Mouse (Mus musculus): ENCODE data around the gene Ankrd11.
"Not testable (repeated sequence)": the region's sequence is repeated elsewhere in the genome, so short reads cannot be mapped to it uniquely, and the experiment has no call there.

The Ankrd11 gene

DNA sequence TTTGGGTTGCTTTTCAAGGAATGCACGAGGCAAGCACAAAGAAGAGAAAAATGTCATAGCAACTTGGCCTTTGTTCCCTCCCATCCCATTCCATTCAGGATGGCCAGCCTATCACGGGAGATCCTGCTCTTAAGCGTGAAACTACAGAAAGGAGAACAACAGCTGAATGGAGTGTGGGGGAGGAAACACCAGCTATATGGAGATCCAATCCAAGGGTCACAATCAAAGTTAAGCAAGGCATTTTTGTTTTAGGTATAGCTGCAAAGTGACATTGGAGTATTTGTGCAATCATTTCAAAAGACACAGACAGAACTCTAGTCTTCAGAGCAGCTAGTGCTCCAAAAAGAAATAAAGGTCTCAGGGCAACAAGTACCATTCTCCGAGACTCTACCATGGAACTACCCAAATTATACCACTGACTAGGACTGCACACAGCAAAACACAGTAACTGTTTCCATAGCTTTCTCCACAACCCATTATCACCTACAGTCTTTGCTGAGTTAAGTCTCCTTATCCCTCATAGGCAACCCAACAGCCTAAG is 1.9 kb downstream of the Ankrd11 start:
- no peak for DNase-seq (ENCODE audit: low spot score in 2 of 2)

DNA sequence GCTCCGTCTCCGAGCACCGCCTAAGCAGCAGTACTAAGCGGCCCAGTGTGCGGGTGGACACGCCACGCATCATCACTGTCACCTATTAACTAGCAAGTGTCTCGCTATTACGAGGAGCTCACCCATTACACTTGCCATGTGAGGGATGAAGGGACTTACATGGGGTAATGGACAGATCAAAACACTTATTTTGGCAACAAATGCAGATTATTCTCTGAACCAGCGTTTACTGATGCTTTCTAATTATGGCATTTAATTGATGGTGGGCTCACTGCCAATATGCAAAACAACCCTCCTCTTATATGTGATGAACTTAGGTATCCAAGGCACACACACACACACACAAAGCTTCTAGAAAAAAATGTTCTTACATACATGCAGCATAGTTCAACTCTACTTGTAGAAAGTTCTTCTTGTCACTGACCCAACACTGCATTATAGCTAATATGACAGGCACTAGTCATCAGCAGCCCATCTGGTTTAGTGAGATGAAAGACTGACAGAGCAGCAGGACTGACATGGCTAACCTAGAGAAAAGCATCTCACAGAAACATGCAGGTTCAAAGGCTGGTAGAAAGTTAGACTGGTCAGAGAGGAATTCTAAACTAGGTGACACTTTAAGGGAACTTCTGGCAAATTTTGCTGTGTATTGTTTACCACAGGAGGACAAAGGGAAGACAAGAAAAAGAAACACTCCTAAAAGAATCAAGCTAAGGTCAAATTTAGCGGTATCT is 2.5 kb downstream of the Ankrd11 start:
- DNase-seq (ENCODE audit: low spot score in 2 of 2) = no peak

DNA sequence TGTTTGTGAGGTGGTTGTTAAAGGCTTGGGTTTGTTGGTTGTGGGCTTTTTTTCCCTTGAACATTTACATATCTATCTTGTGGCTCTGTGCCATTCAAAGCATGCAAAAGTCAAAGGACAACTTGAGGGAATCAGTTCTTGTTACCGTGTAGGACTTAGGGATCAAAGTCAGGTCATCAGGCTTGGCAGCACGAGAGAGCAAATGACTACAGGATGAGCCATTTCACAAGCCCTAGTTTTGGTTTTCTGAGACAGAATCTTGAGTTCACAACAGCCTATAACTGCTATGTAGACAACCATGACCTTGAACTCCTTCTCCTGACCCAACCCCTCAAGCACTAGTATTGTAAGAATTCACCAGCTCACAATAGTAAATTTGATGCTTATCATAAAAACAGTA is 3.7 kb downstream of the Ankrd11 start:
- no peak for DNase-seq (ENCODE audit: low spot score in 2 of 2)

DNA sequence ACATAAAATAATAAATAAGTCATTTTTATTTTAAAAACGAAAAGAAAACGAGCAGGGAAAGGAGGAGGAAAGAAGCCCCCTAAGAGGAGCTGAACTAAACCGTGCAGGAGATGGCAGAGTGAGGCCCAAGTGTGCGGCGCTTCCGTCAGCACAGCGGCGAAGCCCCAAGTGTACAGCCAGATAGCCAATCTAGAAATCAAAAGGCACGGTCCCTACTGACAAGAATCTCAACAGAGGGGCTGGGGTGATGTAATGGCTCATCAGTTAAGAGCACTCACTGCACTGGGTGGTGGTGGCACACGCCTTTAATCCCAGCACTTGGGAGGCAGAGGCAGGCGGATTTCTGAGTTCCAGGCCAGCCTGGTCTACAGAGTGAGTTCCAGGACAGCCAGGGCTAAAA is 4.6 kb downstream of the Ankrd11 start:
- DNase-seq (ENCODE audit: low spot score in 2 of 2) = no peak

DNA sequence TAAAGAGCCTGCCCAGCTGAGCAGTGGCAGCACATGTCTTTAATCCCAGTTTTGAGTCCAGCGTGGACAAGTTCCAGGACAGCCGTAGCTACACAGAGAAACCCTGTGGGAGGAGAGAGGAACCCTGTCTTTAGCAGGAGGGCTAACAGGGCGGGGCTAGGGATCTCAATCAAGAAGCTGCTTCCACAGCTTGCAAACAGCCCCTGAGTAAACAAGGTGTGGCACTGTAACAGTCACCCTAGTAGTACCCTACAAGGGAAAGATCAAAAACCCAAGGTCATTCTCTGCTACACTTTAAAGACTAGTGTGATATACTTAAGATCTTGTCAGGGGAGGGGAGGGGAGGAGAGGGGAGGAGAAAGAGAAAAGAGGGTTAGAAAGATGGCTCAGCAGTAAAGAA is 5.1 kb downstream of the Ankrd11 start:
- DNase-seq (ENCODE audit: low spot score in 2 of 2) = no peak

DNA sequence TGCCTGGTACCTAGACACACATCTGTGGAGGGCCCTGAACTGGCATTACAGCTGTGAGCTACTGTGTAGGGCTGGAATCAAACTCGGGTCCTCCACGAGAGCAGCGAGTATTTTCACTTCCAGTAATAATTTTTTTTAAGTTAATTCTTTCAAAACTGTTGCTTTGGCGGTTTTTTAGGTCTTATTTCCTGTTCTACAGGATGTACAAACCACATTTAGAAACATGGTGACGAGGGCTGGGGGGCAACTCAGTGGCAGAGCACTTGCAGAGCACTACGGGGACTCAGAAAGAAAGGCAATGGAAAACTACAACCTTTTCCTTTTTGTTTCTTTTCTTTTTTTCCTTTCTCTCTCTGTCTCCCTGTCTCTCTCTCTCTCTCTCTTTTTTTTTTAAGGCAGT is 7.9 kb downstream of the Ankrd11 start:
- DNase-seq (ENCODE audit: low spot score in 2 of 2) = no peak

DNA sequence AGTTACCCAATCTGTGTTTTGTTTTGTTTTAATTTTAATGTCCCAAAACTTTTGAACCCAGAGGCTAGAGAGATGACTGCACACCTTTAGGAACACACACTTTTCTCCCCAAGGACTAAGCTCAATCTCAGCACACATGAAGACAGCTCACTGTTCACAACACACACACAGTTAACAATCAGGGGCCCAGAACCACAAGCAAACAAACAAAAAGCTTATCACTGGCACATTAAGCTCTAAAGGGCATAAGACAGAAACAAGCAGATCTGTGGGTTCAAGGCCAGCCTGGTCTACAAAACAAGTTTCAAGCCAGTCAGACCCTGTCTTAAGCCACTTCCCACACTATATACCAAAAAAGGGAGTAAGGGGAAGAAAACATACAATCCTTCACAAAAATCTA is 8.6 kb downstream of the Ankrd11 start:
- DNase-seq (ENCODE audit: low spot score in 2 of 2) = no peak

- DNase-seq (ENCODE audit: low spot score in 2 of 2) = no peak
Measured at GRCm38 (mm10) chr8:123032730-123033129, 9.3 kb downstream of the Ankrd11 start.

DNA sequence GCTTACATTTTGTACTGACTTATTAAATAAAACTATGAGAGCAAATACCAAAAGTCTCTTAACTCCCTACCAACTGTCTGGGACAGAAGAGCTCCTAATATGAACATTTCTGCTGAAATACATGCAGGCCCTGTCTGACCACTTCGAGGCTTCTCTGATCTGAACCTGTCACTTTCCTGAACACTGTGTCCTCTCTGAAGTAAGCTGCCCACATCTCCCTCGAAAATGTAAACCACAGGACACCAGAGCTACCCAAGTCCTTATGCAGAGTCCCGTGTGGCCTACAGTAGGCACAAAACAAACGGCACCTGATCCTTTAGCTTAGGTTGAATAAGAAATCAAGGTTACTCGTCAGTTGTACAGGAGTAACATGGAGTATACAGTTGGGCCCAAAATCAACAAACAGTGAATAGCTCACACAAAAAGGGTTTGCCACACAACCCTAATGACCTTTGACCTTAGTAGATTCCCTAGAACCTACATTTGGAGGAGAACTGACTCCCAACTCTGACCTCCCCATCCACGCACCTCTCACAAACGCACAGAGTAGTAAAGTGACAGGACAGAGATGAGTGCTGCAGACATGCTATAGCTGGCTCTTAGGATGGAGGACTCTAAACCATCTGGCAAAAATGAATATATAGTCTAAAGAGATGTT is 10.6 kb downstream of the Ankrd11 start:
- DNase-seq (ENCODE audit: low spot score in 2 of 2) = no peak

DNA sequence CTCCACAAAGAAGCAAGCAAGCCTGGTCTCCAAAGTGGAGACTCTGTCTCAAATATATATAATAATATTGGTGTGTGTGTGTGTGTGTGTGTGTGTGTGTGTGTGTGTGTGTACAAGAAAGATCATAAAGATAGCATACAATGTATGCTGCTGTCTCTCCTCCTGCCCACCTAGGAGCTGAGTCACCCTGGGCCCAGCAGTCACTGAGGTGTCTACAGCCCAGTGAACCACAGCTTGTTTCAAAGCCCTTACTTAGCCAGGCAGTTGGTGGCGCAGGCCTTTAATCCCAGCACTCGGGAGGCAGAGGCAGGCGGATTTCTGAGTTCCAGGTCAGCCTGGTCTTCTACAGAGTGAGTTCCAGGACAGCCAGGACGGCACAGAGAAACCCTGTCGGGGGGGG is 12.0 kb downstream of the Ankrd11 start:
- DNase-seq (ENCODE audit: low spot score in 2 of 2) = not testable (repeated sequence)

DNA sequence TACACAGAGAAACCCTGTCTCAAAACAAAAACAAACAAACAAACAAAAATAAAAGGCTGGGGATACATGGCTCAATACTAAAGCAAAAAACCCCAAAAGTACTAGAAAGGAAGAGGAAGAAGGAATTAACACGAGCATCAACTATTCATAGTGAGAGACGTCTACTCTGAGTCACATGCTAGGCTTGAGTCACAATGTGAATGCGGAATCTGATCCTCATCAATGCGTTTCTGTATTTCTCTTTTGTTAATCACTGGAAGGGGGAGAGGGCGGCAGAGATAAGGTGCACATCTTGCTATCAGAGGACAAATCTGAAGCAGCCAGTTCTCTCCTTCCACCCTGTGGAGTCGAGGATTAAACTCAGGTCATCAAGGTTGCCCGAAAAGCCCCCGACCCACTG is 14.3 kb downstream of the Ankrd11 start:
- no peak for DNase-seq (ENCODE audit: low spot score in 2 of 2)

DNA sequence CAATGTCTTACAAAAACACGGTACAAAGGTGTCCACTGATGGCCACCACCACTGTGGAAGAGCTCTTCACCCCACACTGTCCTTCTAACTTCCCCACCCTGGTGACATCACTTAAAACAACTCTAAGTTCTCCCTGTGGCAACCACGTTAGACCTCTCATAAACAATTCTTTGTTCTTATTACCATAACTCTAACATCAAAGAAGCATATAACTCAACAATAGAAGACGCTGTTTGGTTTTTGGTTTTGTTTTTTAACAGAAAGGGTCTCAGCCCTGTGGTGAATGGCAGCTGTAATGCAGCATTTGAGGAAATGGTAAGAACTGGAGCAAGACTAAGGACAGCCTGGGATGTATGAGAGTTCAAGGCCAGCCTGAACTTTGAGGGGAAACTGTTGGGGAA is 16.1 kb downstream of the Ankrd11 start:
- no peak for DNase-seq (ENCODE audit: low spot score in 2 of 2)

GRCm38 (mm10) chr8:123024226-123024625 is 17.9 kb downstream of the Ankrd11 start:
- no peak for DNase-seq (ENCODE audit: low spot score in 2 of 2)

DNA sequence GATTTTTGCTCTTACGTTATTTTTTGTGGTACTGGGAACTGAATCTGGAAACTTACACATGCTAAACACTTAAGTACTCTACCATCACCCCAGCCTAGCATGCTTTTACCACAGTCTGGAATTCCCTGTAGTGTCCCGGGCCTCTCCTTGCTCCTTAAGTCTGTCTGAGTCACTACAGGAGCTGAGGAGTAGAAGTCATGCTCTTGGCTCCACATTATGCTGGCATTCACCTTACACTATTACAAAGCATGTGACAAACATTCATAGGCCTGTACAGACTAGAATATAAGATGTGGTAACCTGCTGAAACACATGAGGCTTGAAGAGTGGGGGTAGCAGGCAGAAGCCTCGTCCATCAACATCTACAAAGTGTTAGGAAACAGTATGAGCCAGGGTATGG is 19.4 kb downstream of the Ankrd11 start:
- no peak for DNase-seq (ENCODE audit: low spot score in 2 of 2)

DNA sequence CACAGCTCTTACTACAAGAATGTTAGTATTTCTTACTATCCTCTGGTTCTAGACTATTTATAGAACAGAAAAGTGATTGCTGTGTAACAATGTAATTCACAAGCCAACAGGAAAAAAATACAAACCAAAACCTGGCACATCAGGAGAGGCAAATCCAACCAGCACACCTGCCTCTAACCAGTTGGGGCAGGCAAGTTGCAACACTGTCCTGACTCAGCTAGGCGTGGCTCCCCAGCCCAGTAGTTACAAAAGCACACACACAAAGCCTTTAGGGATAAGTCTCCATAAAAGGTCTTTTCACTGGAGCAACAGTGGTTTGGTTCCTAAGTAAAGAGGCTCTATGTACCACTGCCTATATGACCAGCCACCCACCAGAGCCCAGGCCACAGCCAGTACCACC is 20.8 kb downstream of the Ankrd11 start:
- no peak for DNase-seq (ENCODE audit: low spot score in 2 of 2)

- DNase-seq (ENCODE audit: low spot score in 2 of 2) = no peak
Measured at GRCm38 (mm10) chr8:123020859-123021258, 21.2 kb downstream of the Ankrd11 start.

DNA sequence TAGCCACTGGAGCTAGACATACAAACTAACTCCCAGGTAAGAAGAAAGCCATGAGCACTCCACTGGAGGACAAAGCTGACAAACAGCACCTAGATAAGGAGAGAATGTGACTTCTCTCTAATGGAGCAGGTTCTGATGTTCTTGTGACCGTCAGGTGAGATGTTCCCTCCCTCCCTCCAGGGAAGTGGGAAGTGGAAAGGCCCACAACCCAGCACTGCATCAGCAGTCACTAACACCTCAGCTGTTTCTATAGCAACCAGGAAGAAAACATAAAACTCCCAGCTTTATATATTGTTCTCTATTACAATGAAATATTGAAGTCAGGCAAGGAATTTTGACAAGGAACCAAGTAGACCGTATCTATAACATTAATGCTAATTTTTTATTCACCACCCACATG is 22.0 kb downstream of the Ankrd11 start:
- no peak for DNase-seq (ENCODE audit: low spot score in 2 of 2)

- DNase-seq (ENCODE audit: low spot score in 2 of 2) = no peak
Measured at GRCm38 (mm10) chr8:123018484-123019164, 23.5 kb downstream of the Ankrd11 start.

- DNase-seq (ENCODE audit: low spot score in 2 of 2) = no peak
Measured at GRCm38 (mm10) chr8:123017143-123017542, 24.9 kb downstream of the Ankrd11 start.

DNA sequence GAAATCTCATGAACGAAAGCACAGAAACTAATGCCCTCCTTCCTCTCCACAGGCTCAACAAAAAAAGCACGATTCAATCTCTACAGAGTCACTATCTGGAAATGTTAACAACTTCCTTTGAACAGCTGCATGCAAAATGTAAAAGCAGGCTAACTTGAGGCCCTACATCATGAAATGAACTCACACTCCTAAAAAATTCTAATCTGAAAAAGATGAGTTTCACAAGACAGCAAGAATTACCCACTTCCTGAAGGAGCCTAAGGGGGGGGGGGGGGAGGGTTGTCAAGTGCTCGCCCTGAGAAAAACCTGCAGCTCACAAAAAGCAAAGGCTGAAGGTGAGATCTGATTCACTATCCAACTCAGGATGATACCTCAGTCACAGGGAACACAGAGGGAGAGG is 27.0 kb downstream of the Ankrd11 start:
- DNase-seq (ENCODE audit: low spot score in 2 of 2) = no peak

- no peak for DNase-seq (ENCODE audit: low spot score in 2 of 2)
Measured at GRCm38 (mm10) chr8:123014429-123014828, 27.6 kb downstream of the Ankrd11 start.

GRCm38 (mm10) chr8:123011321-123011720 is 30.8 kb downstream of the Ankrd11 start:
- no peak for DNase-seq (ENCODE audit: low spot score in 2 of 2)

DNA sequence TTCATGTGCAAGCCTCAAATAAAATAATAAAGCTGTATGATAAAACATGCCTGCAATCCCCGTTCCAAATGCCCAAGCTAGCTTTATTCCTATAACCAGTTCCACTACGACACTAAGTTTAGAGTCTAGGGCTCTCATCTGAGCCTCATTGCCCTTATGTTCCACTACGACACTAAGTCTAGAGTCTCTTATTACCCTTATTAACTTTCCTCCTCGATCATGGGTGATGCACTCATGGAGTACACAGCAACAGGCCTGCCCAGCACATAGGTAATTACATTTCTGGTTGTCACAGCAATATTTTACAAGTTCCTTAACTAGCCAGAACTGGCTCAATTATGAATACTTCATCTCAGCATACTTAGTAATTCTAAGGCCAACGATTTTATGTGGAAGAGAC is 36.3 kb downstream of the Ankrd11 start:
- DNase-seq (ENCODE audit: low spot score in 2 of 2) = no peak

All from urinary bladder, postnatal 4 days (tissue).